Mouse (Mus musculus): ENCODE data around the gene Pdzk1. TPM values are rescaled to one million over a fixed set of nuclear protein-coding genes. Genes with fewer than 3 reads are reported as not detected.

Gene Pdzk1
- total RNA-seq (2014; fragmentation: Nextera tagmentation), result not detected in 2 replicates
- total RNA-seq (2017), result not detected in 2 replicates

DNA sequence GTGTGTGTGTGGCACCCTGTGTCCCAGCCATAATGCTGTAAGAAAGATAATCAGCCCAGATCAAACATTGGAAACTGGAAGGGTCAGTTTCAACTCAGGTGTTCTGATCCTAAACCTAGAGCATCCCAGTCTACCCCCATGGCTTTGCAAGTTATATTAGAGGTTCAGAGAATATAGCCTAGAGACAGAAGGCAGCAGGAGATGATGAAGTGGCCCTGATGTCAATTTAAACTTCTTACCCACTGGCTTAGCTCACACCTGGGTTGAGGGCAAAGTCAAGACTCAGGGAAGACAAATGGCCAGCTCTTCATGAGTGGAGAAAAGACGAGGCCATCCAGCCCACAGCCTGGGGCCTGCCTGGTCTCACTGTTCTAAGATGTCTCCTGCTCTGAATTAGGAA lies at the start of gene Pdzk1, which contains the start of gene Cd160:
Pdzk1 (plus strand) TSS at position 301 of the 400 bp plus-strand sequence.
Cd160 (minus strand) TSS at position 368 of the 400 bp plus-strand sequence.
- no peak for ATAC-seq (replicated peaks; ENCODE audit: poor library complexity, severe bottlenecking)

DNA sequence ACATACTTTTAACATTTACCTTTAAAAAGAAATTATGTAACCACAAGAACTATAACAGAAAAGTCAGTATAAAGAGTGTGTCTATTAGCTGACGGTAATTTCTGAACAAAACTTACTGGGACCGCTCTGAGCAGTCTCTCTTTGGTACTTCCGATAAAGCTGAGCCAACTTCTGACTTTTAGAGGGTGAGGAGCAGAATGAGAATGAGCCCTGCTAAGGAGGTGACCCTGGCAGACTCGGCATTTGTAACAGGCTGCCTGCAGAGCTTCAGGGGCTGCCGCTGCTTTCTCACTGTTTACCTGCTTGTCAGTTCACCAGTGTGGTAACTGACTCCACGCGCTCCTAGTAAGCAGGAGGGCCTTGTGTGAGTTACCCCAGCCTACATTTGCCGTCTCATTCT lies 46.8 kb upstream of the Pdzk1 start:
- ATAC-seq (replicated peaks; ENCODE audit: poor library complexity, severe bottlenecking), result no peak

DNA sequence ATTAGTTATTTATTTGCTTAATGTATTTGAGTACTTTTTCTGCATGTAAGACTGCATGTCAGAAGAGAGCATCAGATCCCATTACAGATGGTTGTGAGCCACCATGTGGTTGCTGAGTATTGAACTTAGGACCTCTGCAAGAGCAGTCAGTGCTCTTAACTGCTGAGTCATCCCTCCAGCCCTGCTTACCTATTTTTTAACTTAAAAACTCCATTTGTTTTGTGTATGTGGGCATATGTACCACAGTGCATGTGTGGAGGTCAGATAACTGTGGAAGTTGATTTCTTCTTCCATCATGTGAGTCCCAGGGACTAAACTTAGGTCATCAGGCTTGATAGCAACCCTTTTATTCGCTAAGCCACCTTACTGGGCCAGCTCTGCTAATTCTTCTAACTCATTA lies 41.3 kb upstream of the Pdzk1 start:
- no peak for ATAC-seq (replicated peaks; ENCODE audit: poor library complexity, severe bottlenecking)

DNA sequence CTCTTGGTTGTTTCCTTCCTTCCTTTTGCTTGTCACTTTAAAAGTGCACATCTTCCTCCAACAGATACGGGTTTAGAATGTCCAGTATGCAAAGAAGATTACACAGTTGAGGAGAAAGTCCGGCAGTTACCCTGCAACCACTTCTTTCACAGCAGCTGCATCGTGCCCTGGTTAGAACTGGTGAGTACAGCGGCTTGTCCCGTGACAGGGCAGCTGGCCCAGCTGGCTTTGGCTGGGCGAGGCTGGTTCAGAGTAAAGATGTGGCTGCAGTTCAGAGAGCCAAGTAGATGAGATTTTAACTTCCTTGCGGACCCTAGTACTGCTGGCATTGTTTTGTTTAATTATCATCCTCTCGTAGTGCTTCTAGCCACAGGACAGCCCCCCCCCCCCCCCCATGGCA lies 40.6 kb upstream of the Pdzk1 start:
- no peak for ATAC-seq (replicated peaks; ENCODE audit: poor library complexity, severe bottlenecking)

DNA sequence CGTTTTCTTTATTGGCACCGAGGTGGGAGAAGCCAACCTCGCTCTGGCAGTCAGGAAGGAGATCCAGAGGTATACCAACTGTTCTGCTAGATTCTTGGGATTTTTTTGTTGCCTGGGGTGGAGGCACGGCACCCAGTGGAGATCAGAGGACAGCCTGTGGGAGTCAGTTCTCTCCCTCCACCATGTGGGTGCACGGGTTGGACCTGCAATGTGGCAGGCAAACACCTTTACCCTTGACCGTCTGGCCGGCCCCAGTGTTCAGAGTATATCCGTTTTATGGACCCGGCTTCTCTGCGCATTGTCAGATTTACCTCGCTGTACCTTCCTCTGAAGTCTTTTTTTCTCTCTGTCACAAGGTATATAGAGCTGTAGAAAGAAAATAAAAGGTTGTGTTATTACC lies 28.8 kb upstream of the Pdzk1 start:
- ATAC-seq (replicated peaks; ENCODE audit: poor library complexity, severe bottlenecking), result no peak

DNA sequence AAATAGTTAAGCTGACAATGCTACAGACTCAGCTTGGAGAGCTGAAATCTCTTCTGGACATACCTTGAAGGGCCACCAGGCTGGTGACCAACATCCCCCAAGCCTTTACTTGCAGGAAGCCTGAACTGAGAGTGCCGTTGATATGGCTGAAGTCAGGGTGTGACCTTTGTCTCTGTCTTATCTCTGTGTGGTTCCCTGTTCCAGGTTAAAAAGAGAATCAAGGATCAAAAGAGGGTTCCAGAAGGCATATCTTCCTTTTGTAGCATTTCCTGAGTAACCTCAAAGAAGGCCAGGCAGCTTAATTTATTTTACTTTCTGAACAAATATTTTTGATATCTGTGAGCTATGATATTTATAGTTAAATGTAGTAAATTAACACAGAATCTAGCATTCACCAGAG lies 26.9 kb upstream of the Pdzk1 start:
- ATAC-seq (replicated peaks; ENCODE audit: poor library complexity, severe bottlenecking), result no peak

DNA sequence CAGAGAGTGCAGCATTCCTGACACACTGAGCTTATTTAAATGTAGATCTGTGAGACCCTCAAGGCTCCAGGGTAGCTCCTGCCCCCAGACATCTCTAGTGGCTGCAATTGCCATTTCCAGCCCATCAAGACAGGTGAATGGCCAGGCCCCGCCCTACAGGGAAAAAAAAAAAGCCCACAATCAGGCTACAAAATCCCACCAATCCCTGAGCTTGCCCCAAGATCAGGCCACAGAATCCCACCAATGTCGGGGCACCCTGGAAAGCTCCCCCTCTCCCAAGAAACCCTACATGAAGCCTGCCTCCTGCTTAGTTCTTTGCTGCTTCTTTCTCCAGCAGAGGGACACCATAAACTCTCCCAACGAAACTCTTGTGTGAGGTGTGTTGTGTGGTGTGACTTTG lies 20.9 kb upstream of the Pdzk1 start:
- no peak for ATAC-seq (replicated peaks; ENCODE audit: poor library complexity, severe bottlenecking)

DNA sequence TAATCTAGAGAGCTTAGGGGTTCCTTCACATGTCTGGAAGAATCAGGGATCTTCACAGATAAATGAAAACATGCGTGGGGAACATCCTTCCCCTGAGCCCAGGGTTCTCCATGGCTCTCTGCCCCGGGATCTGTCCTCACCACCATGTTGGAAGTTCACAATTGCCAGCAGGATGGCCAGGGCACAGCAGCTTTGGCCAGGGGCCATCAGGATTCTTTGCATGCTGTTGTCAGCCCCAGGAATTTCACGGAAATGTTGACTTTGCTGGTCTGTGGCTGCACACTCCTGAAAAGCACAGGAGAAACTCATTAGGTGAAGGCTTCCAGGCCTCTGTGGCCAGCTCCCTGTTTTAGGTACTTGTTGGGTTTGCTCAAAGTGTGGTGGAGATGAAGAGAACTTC lies 20.4 kb upstream of the Pdzk1 start:
- ATAC-seq (replicated peaks; ENCODE audit: poor library complexity, severe bottlenecking), result no peak

DNA sequence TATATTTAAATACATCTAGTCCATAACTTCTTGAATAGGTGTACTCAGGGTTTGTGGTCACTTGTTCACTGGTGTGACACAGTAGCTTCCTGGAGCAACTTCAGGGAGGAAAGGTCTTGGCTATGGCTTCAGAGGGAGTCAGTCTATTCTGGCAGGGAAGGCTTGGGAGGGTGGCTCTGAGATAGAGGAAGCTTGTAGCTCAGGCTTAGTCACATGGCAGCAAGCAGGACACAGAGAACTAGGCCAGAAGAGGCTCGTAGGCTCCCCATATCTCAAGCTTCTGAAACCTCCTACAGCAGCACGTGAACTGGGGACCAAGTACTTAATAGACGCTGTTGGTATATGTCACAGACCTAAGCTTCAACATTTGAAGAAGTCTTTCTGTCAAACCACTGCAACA lies 17.9 kb upstream of the Pdzk1 start:
- ATAC-seq (replicated peaks; ENCODE audit: poor library complexity, severe bottlenecking), result no peak

DNA sequence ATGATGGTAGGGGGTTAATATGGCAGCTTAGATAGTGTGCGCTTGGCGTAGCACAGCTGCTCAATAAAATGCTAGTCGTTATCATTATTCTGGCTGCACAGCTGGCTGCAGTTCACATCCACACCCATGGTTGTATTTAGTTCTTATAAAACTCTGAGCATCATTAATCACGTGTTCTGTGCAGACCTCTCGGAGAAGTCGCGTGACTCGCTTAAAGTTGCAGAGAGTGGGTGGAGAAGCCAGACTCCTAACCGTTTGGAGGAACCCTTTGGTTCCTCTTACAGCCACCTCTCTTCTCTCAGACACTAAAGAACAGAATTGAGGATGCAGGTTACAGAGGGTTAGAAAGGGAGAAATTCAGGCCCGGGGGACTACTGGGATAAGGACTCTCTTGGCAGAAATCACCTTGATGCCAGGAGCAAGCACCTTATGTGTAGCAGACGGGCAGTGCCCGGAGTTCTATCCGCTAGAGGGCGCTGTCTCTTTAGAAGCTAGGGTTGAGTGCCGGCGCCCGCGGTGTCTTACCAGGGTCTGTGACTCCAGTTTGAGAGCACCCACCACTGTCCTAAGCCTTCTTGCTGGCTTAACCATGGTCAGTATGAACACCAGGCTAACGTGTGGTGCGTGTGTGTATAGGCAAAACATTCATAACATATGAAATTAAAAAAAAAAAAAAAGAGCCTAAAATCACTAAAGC lies 16.5 kb upstream of the Pdzk1 start:
- peak; percentile 71 for ATAC-seq (replicated peaks; ENCODE audit: poor library complexity, severe bottlenecking)

DNA sequence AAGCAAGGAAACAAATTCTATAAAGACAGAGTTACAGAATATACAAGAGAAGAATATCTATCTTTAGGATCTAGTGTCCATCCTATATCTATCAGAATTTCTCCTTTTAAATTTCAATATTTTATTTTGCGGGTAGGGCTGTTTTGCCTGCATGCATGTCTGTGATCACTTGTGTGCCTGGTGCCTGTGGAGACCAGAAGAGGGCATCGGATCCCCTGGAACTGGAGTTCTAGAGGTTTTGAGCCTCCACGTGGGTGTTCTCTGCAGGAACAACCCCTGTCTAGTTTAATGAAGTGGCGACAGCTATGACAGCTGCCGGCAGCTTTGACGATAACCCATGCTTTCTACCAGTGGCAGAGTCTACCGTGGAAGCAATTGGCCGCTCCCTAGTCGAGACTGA lies 16.0 kb upstream of the Pdzk1 start:
- peak; percentile 60 for ATAC-seq (replicated peaks; ENCODE audit: poor library complexity, severe bottlenecking)

DNA sequence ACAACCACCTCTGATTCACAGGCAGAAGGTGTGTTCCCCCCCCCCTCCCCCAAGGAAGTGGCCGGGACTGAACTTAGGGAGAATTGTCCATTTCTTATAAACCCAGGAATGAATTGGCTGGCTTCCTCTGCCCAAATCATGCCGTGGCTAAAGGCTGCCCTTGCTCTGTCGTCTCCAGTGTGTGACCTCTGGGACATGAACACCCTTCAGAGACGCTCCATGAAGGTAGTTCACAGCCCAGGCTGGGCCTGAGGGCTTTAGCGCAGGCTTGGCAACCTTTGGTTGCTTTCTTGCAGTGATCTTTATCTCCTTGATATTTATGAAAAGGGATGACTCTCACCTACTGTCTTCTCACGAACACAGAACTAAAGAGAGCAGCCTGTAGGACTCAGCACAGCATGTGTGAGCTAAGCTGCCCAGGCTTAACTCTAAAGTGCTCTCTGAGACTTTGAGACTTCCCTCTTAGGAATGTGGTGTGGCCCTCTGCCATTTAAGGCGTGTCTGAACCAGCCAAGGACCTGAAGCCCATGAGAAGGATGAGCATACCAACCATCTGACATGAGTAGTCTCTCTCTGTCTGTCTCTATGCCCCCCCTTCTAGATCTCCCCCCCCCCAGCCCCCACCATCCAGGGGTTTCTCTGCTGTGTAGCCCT lies 15.4 kb upstream of the Pdzk1 start:
- peak; percentile 47 for ATAC-seq (replicated peaks; ENCODE audit: poor library complexity, severe bottlenecking)

DNA sequence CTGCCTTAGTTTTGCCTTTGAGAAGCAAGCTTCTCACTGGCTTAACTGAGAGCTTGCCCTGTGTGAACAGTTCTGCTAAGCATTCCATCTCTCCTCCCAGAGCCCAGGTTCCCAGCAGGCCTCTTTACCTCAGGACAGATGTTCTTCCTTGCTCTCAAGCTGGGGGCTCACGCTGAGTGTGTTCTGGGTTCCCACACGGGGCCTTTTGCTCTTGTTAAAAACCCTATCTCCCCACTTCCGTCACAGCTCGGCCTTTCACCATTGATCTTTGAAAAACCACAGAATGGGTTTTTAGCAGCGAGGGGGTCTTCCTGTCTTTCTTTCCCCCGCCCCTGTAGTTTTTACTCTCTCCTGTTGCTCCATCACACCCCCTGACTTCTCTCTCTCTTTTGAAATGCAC lies 14.7 kb upstream of the Pdzk1 start:
- peak; percentile 21 for ATAC-seq (replicated peaks; ENCODE audit: poor library complexity, severe bottlenecking)

DNA sequence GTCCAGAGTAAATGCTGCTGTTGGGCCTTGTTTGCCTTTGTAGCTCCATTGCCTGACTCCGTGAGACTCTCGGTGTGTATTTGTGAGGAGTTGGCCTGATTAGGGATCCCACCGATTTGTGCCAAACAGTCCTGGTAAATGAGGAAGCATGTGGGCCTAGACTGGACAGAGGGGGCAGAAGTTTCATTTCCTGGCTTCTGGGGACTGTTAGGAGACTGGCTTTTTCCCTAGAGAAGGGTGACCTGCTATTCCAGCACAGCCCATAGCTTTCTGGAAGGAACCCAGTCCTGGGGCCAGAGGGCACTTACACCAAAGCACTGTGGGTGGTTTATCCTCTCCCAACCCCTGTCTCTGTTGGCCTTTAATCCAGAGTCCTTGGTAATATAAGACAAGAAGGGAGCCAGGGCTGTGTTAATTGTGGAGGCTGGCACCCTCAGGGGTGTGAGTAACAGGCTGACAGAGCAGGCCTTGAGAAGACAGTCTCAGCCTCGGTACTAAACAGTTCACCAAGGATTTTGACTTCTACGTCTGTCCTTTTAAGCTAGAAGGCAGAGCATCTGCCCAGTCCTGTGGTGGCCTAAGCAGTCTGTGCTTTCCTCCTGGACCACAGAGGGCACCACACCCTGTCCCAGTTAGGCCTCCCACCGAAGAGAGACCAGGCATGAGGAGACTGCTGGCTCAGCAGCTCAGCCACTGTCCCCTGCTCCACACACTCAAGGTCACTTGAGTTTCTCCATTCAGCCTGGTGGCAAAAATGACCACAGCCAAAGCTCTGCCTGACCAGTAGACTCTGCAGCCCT lies 8.8 kb upstream of the Pdzk1 start:
- ATAC-seq (replicated peaks; ENCODE audit: poor library complexity, severe bottlenecking), result peak; percentile 59

DNA sequence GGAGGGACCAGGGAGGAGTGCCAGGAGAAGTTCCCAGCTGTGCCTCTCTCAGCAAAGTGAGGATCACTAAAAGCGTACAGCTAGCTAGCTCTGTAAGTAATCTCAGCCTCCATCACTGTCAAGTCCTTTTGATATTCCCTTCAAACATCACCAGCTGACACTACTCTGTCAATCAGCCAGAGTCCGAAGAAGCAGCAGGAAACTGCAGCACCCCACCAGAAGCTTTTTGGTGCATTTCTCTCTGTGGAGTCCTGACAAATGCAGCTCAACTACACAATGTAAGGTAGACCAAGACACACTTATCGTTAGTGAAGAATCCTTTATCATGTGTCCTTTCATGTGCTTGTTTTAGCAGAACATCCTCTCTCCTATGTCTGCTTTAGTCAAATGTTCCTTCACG lies 7.5 kb upstream of the Pdzk1 start:
- no peak for ATAC-seq (replicated peaks; ENCODE audit: poor library complexity, severe bottlenecking)

DNA sequence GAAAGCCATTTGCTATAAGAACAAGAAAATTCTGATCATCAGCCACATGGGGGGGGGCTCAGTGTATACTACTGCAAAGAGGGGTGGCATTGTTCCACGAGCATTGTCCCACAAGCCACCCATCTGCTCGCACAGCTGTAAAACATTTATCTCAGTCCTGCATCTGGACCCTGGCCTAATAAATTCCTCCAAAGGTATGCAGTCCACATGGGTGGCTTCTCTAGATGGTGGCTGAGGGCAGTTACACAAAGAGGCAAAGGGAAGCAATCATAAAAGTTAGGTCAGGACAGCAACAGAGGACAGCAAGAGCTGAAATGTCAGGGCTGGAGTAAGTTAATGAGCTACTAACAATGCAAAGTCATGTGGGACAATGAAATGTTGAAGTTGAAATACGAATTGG lies 5.4 kb upstream of the Pdzk1 start:
- ATAC-seq (replicated peaks; ENCODE audit: poor library complexity, severe bottlenecking), result no peak

DNA sequence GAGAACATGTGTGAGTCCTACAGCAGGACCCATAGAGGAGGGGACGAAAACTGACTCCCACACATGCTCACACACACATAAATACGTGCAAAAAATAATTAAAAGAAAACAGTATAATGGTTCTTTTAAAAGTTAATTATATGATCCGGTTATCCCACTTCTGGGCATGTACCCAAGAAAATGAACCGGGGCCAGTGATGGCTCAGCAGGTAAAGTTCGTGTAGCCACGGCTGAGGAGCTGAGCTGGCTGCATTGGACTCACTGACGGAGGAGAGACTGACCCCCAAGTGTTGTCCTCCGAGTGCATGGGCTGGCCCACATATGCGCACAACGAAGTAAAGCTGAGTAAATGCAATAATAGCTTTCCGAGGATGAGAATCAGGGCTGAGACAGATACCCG lies 4.5 kb upstream of the Pdzk1 start:
- no peak for ATAC-seq (replicated peaks; ENCODE audit: poor library complexity, severe bottlenecking)

DNA sequence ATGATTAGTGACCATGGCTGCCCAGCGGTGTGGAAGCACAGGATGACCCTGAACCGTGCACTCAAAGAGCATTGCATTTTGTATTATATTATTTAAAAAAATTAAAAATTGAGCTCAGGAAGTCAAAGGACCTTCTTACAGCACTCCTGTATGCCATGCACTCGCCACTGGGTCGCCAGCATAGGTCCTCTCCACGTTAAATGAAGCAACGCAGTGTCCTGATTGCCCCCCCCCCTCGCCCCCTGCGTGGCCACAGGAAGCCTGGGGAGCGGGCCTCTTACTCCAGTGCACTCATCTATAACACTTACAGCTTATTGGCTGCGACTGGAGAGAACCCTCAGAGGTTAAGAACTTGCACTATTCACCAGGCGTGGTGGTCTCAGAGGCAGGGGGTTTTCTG lies 3.8 kb upstream of the Pdzk1 start:
- no peak for ATAC-seq (replicated peaks; ENCODE audit: poor library complexity, severe bottlenecking)

DNA sequence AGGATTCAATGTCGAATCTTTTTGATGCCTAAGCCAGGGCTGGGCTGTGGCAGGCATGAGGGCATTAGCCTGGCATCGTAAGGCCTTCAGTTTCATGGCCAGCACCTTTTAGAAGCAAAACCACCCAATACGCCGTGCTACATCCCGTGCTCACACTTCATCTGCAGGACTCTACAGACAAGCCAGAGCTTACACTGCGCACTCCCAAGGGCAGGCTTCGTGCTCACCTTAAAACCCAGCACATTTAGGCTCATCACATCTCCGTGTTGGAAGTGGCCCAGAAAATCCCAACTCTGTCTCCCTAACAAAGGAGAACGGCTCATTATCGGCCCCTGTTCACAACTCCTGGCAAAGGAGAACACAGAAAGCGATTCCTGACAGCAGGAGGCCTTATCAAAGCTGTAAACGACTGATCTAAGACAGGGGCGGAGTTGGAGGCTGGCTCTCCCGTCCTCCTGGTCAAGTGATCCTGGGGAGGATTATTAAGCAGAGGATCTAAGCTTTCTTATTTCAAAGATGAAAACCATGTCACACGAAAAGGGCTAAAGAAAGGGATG lies 698 bp upstream of the Pdzk1 start:
- ATAC-seq (replicated peaks; ENCODE audit: poor library complexity, severe bottlenecking), result no peak

DNA sequence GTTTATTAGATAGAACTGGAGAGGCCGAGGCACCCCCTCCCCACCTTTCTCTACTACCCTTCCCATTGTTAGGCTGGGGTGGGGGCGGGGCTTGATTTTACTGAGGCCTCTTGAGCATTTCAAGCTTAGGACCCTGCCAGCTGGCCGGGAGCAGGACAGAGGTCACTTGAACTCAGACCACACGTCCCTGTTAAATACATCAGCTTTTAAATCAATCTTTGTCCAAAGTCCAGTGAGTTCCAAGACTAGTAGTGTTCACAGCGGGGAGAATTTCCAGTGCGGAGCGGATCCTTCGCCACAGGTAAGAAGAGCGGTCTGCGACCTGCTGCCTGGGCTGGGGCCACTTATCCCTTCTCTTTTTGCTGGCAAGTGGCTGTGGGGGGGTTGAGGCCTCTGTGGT lies 772 bp downstream of the Pdzk1 start:
- no peak for ATAC-seq (replicated peaks; ENCODE audit: poor library complexity, severe bottlenecking)

DNA sequence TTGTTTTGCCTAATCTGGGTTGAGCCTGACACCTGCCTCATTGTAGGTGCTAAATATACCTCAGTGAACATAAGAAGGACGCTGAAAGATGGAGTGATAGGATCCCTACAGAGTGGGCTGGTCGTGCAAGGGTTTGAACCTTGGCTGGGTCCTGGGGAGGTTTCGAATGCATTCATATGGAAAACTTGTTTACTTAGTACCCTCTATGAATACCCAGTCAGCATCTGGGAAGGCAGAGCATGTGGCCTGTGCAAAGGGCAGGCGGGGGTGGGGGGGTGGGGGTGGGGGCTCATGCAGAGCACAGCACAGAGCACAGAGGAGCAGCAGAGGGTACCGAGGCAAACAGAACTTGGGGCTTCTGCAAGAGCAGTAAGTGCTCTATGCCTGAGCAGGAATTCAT lies 3.8 kb downstream of the Pdzk1 start:
- ATAC-seq (replicated peaks; ENCODE audit: poor library complexity, severe bottlenecking), result no peak
